Mouse (Mus musculus): ENCODE measurements around the gene Fam89b. TPM values are rescaled to one million over a fixed set of nuclear protein-coding genes. Genes with fewer than 3 reads are reported as not detected.

Fam89b gene
- total RNA-seq, 2 experiments from 2014 or later, result 72.4 to 72.5 TPM

- no peak for DNase-seq
- intact Hi-C loops (cut with DNase I), result loop anchor here (10.0 kb wide), 1 partner anchor 61 kb away; the partner anchor contains the start of gene Scyl1
These were observed 15.7 kb downstream of the Fam89b start for GRCm38 (mm10) chr19:5713730-5714129.

- intact Hi-C loops (cut with DNase I), result loop anchor here (10.0 kb wide), 1 partner anchor 62 kb away; the partner anchor contains the start of gene Scyl1
- DNase-seq, result no peak
These were observed 16.2 kb downstream of the Fam89b start for GRCm38 (mm10) chr19:5713255-5713654.

- intact Hi-C loops (cut with DNase I), result loop anchor here (10.0 kb wide), 1 partner anchor 63 kb away; the partner anchor contains the start of gene Scyl1
- DNase-seq, result no peak
These were observed 17.5 kb downstream of the Fam89b start for GRCm38 (mm10) chr19:5711907-5712460.

GRCm38 (mm10) chr19:5711218-5711617, 18.2 kb downstream of the Fam89b start:
- intact Hi-C loops (cut with DNase I), result loop anchor here (10.0 kb wide), 1 partner anchor 64 kb away; the partner anchor contains the start of gene Scyl1
- peak; percentile 77 for DNase-seq

- intact Hi-C loops (cut with DNase I), result loop anchor here (10.0 kb wide), 1 partner anchor 64 kb away; the partner anchor contains the start of gene Scyl1
- no peak for DNase-seq
These were observed 18.9 kb downstream of the Fam89b start for GRCm38 (mm10) chr19:5710581-5710980.

- DNase-seq, result peak; percentile 63
- intact Hi-C loops (cut with DNase I), result loop anchor here (10.0 kb wide), 1 partner anchor 65 kb away; the partner anchor contains the start of gene Scyl1
These were observed 19.4 kb downstream of the Fam89b start for GRCm38 (mm10) chr19:5710068-5710467.

- DNase-seq, result no peak
These were observed 24.5 kb downstream of the Fam89b start for GRCm38 (mm10) chr19:5704801-5705571.

GRCm38 (mm10) chr19:5704163-5704800, 25.2 kb downstream of the Fam89b start, which contains the start of gene Kcnk7:
Kcnk7 (plus strand) TSS chr19:5704367.
- DNase-seq, result no peak
- intact Hi-C loops (cut with DNase I), result no loop called here

More at GRCm38 (mm10) chr19:5704801-5705571, 24.5 kb downstream of the Fam89b start:
- intact Hi-C loops (cut with DNase I), result no loop called here

GRCm38 (mm10) chr19:5695849-5696462, 33.5 kb downstream of the Fam89b start:
- DNase-seq, result no peak
- intact Hi-C loops (cut with DNase I), result no loop called here

GRCm38 (mm10) chr19:5693801-5694200, 35.7 kb downstream of the Fam89b start:
- no peak for DNase-seq
- intact Hi-C loops (cut with DNase I), result no loop called here

- no peak for DNase-seq
- intact Hi-C loops (cut with DNase I), result no loop called here
These were observed 36.5 kb downstream of the Fam89b start for GRCm38 (mm10) chr19:5692913-5693396.

- intact Hi-C loops (cut with DNase I), result no loop called here
- DNase-seq, result no peak
These were observed 37.2 kb downstream of the Fam89b start for GRCm38 (mm10) chr19:5692086-5692912.

GRCm38 (mm10) chr19:5691601-5692000, 37.9 kb downstream of the Fam89b start:
- DNase-seq, result no peak
- intact Hi-C loops (cut with DNase I), result no loop called here

- peak; percentile 53 for DNase-seq
- intact Hi-C loops (cut with DNase I), result no loop called here
These were observed 39.1 kb downstream of the Fam89b start for GRCm38 (mm10) chr19:5690343-5690735.

- intact Hi-C loops (cut with DNase I), result no loop called here
- DNase-seq, result peak; percentile 62
These were observed 39.7 kb downstream of the Fam89b start for GRCm38 (mm10) chr19:5689565-5690342.

- DNase-seq, result no peak
- intact Hi-C loops (cut with DNase I), result no loop called here
These were observed 40.4 kb downstream of the Fam89b start for GRCm38 (mm10) chr19:5689088-5689428.

- DNase-seq, result peak; percentile 97
- intact Hi-C loops (cut with DNase I), result no loop called here
These were observed 41.0 kb downstream of the Fam89b start, which contains the start of the genes Map3k11 and Pcnx3 for GRCm38 (mm10) chr19:5688200-5689087. Map3k11 (plus strand) TSS chr19:5688742. Pcnx3 (minus strand) TSS chr19:5688908.

- DNase-seq, result no peak
- intact Hi-C loops (cut with DNase I), result no loop called here
These were observed 41.7 kb downstream of the Fam89b start for GRCm38 (mm10) chr19:5687738-5688137.
